Mouse (Mus musculus): ENCODE results near the gene Slc35e4.
"Not testable (repeated sequence)": the region's sequence is repeated elsewhere in the genome, so short reads cannot be mapped to it uniquely, and the experiment has no call there.

Slc35e4 gene

DNA sequence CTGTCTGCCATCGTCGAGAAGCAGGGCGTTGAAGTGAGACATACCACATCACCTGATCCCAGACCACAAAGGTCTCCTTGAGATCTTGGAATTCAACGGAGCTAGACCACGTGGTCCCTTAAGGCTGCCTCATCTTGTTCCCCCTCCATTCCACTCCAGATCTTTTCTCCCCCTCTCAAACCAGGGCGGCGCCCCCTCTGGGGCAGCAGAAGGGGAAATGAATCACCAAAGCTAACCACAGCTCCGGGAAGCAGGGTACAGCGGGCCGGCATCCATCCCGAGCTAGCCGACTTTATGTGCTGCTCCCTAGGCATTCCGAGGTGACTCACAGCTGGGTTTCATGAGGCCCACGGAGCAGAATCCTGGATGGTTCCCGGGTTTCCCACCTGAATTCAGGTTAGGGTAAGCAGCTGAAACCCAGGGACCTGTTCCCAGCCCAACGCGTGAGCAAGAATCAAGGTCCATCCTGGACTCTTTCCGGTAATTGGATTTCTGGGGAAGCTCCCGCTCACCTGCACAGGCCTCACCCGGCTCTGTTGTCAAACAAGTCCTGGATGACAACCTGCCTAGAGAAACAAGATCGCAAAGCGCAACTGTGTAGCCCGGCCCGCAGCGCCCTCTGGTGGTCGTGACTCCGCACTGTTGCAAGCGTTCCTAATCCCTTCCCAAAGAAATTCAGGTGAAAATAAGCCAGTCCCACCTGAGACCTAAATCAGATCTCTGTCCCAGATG lies at the start of gene Slc35e4:
Gene Slc35e4, minus strand, starts transcription at position 556 of the 732 bp plus-strand sequence.
- peak; percentile 80 for DNase-seq

DNA sequence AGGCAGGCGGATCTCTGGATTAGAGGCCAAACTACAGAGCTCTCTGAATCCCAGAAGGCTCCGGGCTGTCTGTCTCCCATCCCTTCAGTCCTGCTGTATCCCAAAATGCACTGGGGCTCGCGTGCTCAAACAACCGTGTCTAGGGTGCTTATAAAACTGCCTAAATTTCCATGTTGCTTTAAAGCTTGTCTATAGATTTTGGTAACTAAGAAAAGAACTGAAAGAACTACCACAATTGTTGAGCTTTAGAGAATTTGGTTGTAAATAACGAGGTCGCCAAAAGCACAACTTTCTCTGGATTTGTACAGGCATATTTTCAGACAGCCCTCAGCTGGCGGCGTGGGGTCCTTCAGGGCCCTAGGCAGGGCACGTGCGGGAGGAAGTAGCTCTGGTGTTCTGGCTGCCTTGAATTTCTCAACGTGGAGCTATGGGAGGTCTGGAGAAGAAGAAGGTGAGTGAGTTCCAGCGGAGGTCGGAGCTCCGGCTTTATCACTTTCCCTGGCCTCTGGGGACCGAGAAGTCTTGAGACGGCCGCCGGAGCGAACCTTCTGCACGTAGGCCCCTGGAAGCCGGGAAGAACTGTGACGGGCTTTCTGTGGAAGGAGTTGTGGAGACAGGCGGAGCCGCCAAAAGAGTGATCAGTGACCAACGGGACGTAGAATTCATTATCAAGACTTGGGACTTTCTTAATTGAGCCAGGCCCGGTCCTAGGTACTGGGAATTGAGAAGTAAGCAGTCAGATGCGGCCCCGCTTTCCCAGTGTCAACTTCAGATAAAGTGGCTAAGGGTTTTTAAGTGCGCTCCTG lies 49.3 kb upstream of the Slc35e4 start, which contains the start of gene Pes1:
Gene Pes1, plus strand, starts transcription at position 366 of the 806 bp plus-strand sequence.
- peak; percentile 81 for DNase-seq

DNA sequence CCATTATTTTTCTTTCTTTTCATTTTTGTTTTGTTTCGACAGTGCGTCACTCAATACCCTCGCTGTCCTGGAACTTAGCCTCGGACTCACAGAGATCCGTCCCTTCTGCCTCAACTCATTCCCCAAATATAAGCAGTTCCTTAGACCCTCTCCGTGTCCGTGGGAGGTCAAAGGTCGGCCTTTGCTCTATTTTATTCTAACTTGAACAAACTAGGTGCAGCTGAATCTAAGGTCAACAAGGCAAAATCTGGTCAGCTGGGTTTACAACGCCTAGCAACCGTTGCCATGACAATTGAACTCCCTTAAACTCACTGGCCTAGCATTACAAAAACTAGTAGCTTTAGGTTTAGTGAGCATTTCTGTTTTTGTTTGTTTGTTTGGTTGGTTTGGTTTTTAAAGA lies 48.7 kb upstream of the Slc35e4 start:
- DNase-seq, result no peak

GRCm38 (mm10) chr11:3961761-3962160 lies 47.3 kb upstream of the Slc35e4 start:
- no peak for DNase-seq

DNA sequence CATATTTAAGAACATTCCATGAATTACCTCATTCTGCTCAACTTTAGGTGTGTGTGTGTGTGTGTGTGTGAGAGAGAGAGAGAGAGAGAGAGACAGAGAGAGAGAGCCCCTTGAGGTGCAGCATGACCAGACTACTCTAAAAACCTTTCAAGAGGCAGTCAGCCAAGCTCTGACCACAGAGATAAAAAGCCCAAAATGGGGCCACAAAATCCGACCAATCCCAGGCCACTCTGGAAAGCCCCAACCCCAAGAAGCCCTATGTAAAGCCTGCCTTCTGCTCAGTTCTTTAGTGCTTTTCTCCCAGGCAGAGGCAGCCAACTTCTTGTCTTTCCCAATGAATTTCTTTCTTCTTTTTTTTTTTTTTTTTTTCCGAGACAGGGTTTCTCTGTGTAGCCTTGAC lies 46.4 kb upstream of the Slc35e4 start:
- DNase-seq, result no peak

DNA sequence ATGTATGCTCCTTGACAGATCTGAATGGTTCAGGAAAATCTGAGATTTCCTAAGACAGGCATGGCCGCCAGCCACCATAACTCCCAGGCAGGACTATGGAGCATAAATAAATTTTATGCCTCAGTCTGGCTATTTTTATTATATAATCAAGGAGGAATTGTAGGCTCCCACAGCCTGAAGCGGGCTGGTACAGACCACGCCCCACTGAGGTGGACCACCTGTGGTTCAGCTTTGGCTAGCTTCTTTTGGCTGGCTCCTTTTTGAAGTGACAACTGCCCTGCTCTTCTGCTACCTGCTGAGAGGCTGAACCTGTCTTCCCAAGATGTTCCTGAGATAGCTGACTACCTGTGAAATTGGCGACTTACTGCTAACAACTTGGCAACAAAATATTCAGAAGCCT lies 40.9 kb upstream of the Slc35e4 start:
- not testable (repeated sequence) for DNase-seq

DNA sequence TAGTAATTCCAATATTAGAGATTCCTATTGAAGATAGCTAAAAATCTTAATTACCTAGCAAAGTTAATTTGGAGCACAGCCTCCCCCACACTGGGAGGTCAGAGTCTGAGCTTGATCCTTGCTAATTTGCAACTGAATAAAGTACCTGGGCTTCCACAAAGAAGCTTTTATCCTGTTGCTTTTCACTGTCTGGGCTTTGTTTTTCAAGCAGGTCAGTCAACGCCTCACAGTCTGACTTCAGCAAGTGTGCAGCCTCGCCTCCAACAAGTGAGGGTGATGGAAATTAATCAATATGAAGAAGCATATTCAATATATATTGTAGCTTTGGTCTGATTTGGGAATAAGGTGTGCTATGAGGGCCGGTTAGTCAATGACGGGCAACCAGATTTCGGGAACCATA lies 40.4 kb upstream of the Slc35e4 start:
- not testable (repeated sequence) for DNase-seq

GRCm38 (mm10) chr11:3946386-3946785 lies 31.9 kb upstream of the Slc35e4 start:
- DNase-seq, result no peak

- DNase-seq, result no peak
These were observed 26.9 kb upstream of the Slc35e4 start for GRCm38 (mm10) chr11:3941371-3941770.

GRCm38 (mm10) chr11:3937321-3937874 lies 22.9 kb upstream of the Slc35e4 start:
- DNase-seq, result no peak

GRCm38 (mm10) chr11:3936318-3936717 lies 21.9 kb upstream of the Slc35e4 start:
- no peak for DNase-seq

- no peak for DNase-seq
These were observed 20.7 kb upstream of the Slc35e4 start for GRCm38 (mm10) chr11:3935135-3935534.

GRCm38 (mm10) chr11:3933756-3934285 lies 19.4 kb upstream of the Slc35e4 start:
- no peak for DNase-seq

DNA sequence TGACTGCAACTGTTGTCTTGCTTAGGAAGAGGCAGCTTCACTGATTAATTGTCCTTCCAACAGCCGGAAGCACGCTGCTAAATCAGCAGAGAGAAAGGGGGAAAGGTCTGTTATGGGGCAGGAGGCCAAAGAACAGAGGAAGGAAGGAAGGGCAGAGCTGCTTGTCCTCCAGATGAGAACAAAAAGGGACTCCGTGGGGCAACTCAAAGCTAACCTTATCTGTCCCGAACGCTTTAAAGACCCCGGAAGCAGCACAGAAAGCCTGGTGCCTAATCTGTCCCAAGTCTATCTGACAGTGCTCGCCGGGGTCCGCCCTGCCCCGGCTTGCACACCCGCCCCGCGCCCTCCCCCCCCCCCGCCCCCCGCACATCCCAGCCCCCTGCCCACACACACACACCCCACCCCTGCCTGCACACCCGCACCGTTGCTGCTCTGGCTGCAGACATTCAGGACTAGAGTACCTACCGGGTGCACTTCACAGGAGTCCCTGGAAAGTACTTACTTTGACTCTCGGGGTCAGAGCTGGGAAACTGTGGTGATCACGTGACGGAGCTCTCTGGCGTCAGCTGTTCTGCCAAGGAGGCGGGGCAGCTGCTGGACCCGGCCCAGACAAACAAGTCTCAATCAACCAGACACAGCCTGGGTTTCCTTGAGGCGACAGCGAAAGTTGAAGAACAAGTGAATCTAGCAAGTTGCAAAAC lies 17.2 kb upstream of the Slc35e4 start, which contains the start of gene Tcn2:
Gene Tcn2, minus strand, starts transcription at position 649 of the 701 bp plus-strand sequence.
- peak; percentile 76 for DNase-seq

GRCm38 (mm10) chr11:3930931-3931330 lies 16.5 kb upstream of the Slc35e4 start:
- no peak for DNase-seq

- DNase-seq, result no peak
These were observed 15.6 kb upstream of the Slc35e4 start for GRCm38 (mm10) chr11:3930019-3930418.

GRCm38 (mm10) chr11:3925916-3926315 lies 11.5 kb upstream of the Slc35e4 start:
- DNase-seq, result no peak

GRCm38 (mm10) chr11:3922731-3923130 lies 8.3 kb upstream of the Slc35e4 start:
- no peak for DNase-seq

DNA sequence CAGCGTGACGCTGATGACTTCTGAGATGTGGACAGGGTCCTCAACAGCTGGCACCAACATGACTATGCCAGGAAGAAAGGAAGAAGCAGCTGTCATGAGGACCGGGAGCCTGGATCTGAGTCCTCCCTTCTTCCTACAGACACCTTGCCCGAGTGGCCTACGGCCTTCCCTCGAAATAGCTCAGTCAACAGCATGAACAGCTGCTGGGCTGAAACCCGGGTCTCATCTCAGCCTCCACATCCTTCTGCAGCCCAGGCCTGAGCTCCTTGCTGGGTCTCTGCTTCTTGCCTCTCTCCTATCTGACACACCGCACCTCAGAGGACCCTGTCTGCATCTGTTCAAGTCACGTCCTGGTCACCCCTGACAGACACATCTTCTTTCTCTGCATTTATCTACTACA lies 7.7 kb upstream of the Slc35e4 start:
- no peak for DNase-seq

DNA sequence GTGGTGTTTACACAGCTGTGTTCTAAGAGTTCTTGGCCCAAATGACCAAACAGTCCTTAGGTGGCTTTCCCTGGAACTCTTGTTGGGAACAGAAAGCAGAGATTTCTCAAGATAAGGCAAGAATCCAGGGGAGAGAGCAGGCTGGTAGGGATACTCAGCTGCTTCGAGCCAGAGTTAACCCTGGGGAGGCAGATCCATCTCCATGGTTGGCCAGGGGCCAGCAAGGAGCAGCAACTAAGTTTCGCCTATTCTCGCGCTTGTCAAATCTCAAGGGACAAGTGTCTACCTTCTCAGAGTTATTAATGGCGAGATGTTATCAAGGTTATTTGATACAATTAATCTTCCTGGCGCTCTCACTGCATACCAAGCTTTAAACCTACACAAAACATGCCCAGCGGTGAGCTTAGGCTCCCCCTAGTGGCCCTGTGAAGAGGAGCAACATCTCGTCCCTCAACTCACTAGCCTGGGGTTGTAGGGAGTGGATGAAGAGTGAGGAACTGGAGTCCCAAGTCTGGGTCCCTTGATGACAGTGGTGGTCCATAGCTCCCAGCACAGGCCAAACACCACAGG lies 6.9 kb upstream of the Slc35e4 start:
- peak; percentile 30 for DNase-seq

- DNase-seq, result no peak
These were observed 6.0 kb upstream of the Slc35e4 start for GRCm38 (mm10) chr11:3920476-3920875.

GRCm38 (mm10) chr11:3918738-3919137 lies 4.3 kb upstream of the Slc35e4 start:
- no peak for DNase-seq

All from liver (tissue).